Mouse (Mus musculus) neural tube, embryonic 15.5 days (tissue): ENCODE results near the gene Runx2. TPM values are rescaled to one million over a fixed set of nuclear protein-coding genes. Genes with fewer than 3 reads are reported as not detected.
A peak's percentile ranks its signal among the peaks of the same experiment; 100 is the strongest.

ENCODE experiments used
- ATAC-seq: fragments of 200-750 bp; cut with Nextera tagmentation; 2 replicates; pipeline ENCODE4 v1.8.0; 2017; ENCODE audit warnings: mild to moderate bottlenecking, moderate TSS enrichment, moderate library complexity; ENCODE audit not compliant: low FRiP score
- H3K27ac ChIP-seq: fragments of 300-500 bp; sonication (generic); replicated peaks from 2 replicates; pipeline ENCODE4 v1.5.1; 2015; ENCODE audit warnings: mild to moderate bottlenecking, inconsistent platforms
- H3K27me3 ChIP-seq: fragments of 300-500 bp; sonication (generic); replicated peaks from 2 replicates; pipeline ENCODE4 v1.6.1; 2015; ENCODE audit warnings: inconsistent platforms
- H3K36me3 ChIP-seq: fragments of 300-500 bp; sonication (generic); 2 replicates; pipeline ENCODE4 v1.6.1; 2015; ENCODE audit warnings: inconsistent platforms
- H3K4me1 ChIP-seq: fragments of 300-500 bp; sonication (generic); 2 replicates; pipeline ENCODE4 v1.6.1; 2015; ENCODE audit warnings: inconsistent platforms
- H3K4me2 ChIP-seq: fragments of 300-500 bp; sonication (generic); 2 replicates; pipeline ENCODE4 v1.6.1; 2015; ENCODE audit warnings: inconsistent platforms, mild to moderate bottlenecking, moderate library complexity
- H3K4me3 ChIP-seq: fragments of 300-500 bp; sonication (generic); replicated peaks from 2 replicates; pipeline ENCODE4 v1.5.1; 2015; ENCODE audit warnings: mild to moderate bottlenecking, inconsistent platforms
- H3K9ac ChIP-seq: fragments of 300-500 bp; sonication (generic); replicated peaks from 2 replicates; pipeline ENCODE4 v1.6.1; 2015; ENCODE audit warnings: mild to moderate bottlenecking, inconsistent platforms
- H3K9me3 ChIP-seq: fragments of 300-500 bp; sonication (generic); replicated peaks from 2 replicates; pipeline ENCODE4 v1.6.1; 2016; ENCODE audit warnings: inconsistent platforms
- WGBS: fragments of 180-500 bp; shearing (Covaris S2); methylation state at CpG from one replicate; pipeline ENCODE4 v1.1.7; 2015; ENCODE audit warnings: mixed read lengths; 5-methylcytosine and 5-hydroxymethylcytosine counted together
- polyA plus RNA-seq: library from polyadenylated mRNA; unstranded; fragments of >200 nt; fragmentation: Nextera tagmentation; extraction: Ambion mirVana; gene quantifications from 2 replicates; pipeline ENCODE4 v1.2.1, GENCODE M21; 2015

The Runx2 gene
- polyA plus RNA-seq = 0.68 and 1.3 TPM in 2 replicates

DNA sequence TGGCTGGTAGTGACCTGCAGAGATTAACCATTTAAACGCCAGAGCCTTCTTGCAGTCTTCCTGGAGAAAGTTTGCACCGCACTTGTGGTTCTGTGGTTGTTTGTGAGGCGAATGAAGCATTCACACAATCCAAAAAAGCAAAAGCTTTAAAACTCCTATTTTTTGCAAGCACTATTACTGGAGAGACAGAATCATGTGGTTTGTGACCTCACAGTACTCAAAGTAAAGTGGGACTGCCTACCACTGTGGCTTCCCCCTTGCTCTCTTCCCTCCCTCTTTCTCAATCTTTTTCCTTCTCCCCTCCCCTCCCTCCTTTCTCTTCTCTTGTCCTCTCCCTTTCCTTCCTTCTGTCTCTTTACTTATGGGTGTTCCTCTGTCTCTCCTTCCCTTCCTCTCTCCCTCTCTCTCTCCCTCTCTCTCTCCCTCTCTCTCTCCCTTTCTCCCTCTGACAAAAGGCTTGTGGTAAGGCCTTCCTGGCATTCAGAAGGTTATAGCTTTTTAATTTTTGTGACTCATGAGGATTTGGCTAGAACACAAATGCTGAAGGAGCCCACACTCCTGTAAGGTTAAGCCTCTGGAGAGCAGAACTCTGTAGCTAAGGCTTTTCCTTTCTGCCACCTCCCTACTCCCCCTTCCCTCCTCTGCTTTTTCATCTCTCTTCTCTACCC, at the start of gene Runx2:
Gene Runx2, minus strand, starts transcription at position 290 of the 668 bp plus-strand sequence.
- peak within 1 kb of the TSS; percentile 25 for H3K4me2 ChIP-seq
- no peaks in the 10 kb centered on the region for H3K27me3 ChIP-seq
- no peak for ATAC-seq
- H3K4me1 ChIP-seq = peaks cover 10% of the 10 kb centered on the region
- no peak within 1 kb of the TSS for H3K9ac ChIP-seq
- WGBS = 38% methylated on average over 3 of the region's 3 CpGs
- H3K4me3 ChIP-seq = no peak within 1 kb of the TSS
- H3K36me3 ChIP-seq = no peaks in the 10 kb centered on the region
- H3K9me3 ChIP-seq = no peaks in the 10 kb centered on the region
- H3K27ac ChIP-seq = no peak within 1 kb of the TSS

DNA sequence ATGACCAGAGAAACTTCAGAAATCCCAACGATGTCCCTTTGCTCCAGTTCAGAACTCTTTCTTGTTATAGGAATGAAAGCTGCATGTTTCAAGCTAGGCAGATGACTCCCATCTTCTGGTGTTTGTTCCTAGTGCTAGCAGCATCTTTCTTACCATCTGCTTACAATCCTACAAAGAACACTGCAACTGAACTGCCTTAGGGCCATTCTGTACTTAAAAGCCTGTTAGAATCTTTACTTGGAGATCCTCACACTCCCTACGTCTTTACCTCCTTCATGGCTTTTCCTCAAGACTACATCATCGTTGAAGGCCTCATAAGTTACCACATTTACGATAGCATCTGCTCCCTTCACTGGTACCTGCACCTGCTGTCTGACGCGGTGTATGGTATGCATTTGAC, 48.6 kb upstream of the Runx2 start:
- Histone ChIP-seq H3K4me3 (no peak overlapping the region), H3K36me3 (no peaks in the 10 kb centered on the region)

GRCm38 (mm10) chr17:44842184-44842583, 27.6 kb upstream of the Runx2 start:
- Histone ChIP-seq H3K9ac (no peak overlapping the region), H3K4me1 (no peaks in the 10 kb centered on the region), H3K4me3 (no peak overlapping the region), H3K9me3 (no peaks in the 10 kb centered on the region), H3K27me3 (no peaks in the 10 kb centered on the region), H3K27ac (no peak overlapping the region), H3K36me3 (no peaks in the 10 kb centered on the region), H3K4me2 (no peak overlapping the region)
- no peak for ATAC-seq
- 87% methylated on average over 4 of the region's 4 CpGs for WGBS

More for the DNA sequence above, 48.6 kb upstream of the Runx2 start:
- Histone ChIP-seq H3K4me1 (no peaks in the 10 kb centered on the region), H3K27ac (no peak overlapping the region), H3K4me2 (no peak overlapping the region), H3K9me3 (no peaks in the 10 kb centered on the region), H3K9ac (no peak overlapping the region), H3K27me3 (no peaks in the 10 kb centered on the region)
- 96% methylated on average over 6 of the region's 6 CpGs for WGBS
- no peak for ATAC-seq

- no peak overlapping the region for H3K27ac ChIP-seq
- no peak overlapping the region for H3K4me2 ChIP-seq
- H3K4me3 ChIP-seq = no peak overlapping the region
- no peaks in the 10 kb centered on the region for H3K4me1 ChIP-seq
- H3K36me3 ChIP-seq = no peaks in the 10 kb centered on the region
- no peak overlapping the region for H3K9ac ChIP-seq
- no peaks in the 10 kb centered on the region for H3K9me3 ChIP-seq
- no peak for ATAC-seq
- 90% methylated on average over 1 of the region's 1 CpGs for WGBS
- no peaks in the 10 kb centered on the region for H3K27me3 ChIP-seq
These were observed 16.6 kb upstream of the Runx2 start for GRCm38 (mm10) chr17:44831201-44831600.

- no peak overlapping the region for H3K9ac ChIP-seq
- H3K4me1 ChIP-seq = no peaks in the 10 kb centered on the region
- no peaks in the 10 kb centered on the region for H3K27me3 ChIP-seq
- H3K9me3 ChIP-seq = no peaks in the 10 kb centered on the region
- H3K4me2 ChIP-seq = no peak overlapping the region
- H3K36me3 ChIP-seq = no peaks in the 10 kb centered on the region
- 91% methylated on average over 3 of the region's 3 CpGs for WGBS
- no peak overlapping the region for H3K4me3 ChIP-seq
- ATAC-seq = no peak
- no peak overlapping the region for H3K27ac ChIP-seq
These were observed 15.0 kb upstream of the Runx2 start for GRCm38 (mm10) chr17:44829587-44829986.

GRCm38 (mm10) chr17:44827964-44828363, 13.4 kb upstream of the Runx2 start:
- no peaks in the 10 kb centered on the region for H3K27me3 ChIP-seq
- H3K9ac ChIP-seq = no peak overlapping the region
- 93% methylated on average over 4 of the region's 4 CpGs for WGBS
- H3K36me3 ChIP-seq = no peaks in the 10 kb centered on the region
- no peak overlapping the region for H3K4me3 ChIP-seq
- no peaks in the 10 kb centered on the region for H3K4me1 ChIP-seq
- H3K9me3 ChIP-seq = no peaks in the 10 kb centered on the region
- no peak for ATAC-seq
- H3K4me2 ChIP-seq = no peak overlapping the region
- H3K27ac ChIP-seq = no peak overlapping the region

DNA sequence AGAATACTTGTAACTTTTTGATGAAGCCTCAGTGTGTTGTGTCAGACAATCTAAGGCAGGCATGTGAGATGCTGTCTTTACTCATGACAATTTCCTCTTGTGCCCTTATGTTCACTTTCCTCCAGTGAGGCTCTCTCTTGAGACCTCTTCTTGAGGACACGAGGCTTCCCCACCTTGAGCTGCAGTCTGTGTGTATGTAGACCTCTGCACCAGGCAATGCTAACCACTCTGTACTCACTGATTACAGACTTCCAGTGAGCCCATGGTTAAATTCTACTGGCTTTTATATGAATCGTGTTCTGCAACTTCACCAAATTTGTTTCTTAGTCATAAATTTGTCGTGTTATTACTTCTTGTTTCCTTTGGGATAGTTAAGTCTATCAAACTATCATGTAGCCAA, 12.5 kb upstream of the Runx2 start:
- no peaks in the 10 kb centered on the region for H3K27me3 ChIP-seq
- no peak overlapping the region for H3K4me3 ChIP-seq
- H3K4me2 ChIP-seq = no peak overlapping the region
- 78% methylated on average over 3 of the region's 3 CpGs for WGBS
- H3K4me1 ChIP-seq = no peaks in the 10 kb centered on the region
- no peak overlapping the region for H3K27ac ChIP-seq
- no peak for ATAC-seq
- H3K9me3 ChIP-seq = no peaks in the 10 kb centered on the region
- H3K9ac ChIP-seq = no peak overlapping the region
- H3K36me3 ChIP-seq = no peaks in the 10 kb centered on the region

GRCm38 (mm10) chr17:44821940-44822339, 7.3 kb upstream of the Runx2 start:
- Histone ChIP-seq H3K4me3 (no peak overlapping the region), H3K9me3 (no peaks in the 10 kb centered on the region), H3K27ac (no peak overlapping the region), H3K4me2 (no peak overlapping the region), H3K9ac (no peak overlapping the region), H3K36me3 (no peaks in the 10 kb centered on the region), H3K4me1 (no peaks in the 10 kb centered on the region), H3K27me3 (no peaks in the 10 kb centered on the region)
- WGBS = 92% methylated on average over 5 of the region's 5 CpGs
- ATAC-seq = no peak

DNA sequence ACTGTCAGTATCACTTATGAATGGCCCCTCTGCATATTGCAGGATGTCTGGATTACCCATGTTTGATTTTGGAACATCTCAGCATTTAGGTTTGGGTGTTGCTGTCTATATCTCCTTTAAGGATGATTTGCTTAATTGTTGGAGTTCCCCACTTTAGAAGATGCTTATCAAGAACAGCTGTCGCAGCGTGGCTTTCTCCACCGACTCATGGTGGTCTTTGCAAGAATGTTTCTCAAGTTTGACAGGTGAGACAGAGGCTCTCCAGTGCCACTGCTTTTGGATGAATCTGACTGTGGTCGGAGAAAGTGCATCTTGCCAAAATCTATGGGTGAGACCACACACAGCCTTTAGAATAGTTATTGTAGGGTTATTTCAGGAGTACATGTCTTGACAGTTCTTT, 5.2 kb upstream of the Runx2 start:
- H3K4me2 ChIP-seq = no peak overlapping the region
- H3K4me1 ChIP-seq = peaks cover 5% of the 10 kb centered on the region
- no peak overlapping the region for H3K4me3 ChIP-seq
- no peaks in the 10 kb centered on the region for H3K9me3 ChIP-seq
- no peaks in the 10 kb centered on the region for H3K36me3 ChIP-seq
- H3K27ac ChIP-seq = no peak overlapping the region
- H3K9ac ChIP-seq = no peak overlapping the region
- 81% methylated on average over 4 of the region's 4 CpGs for WGBS
- no peak for ATAC-seq
- no peaks in the 10 kb centered on the region for H3K27me3 ChIP-seq

- ATAC-seq = no peak
- Histone ChIP-seq H3K4me3 (no peak overlapping the region), H3K36me3 (no peaks in the 10 kb centered on the region), H3K4me1 (peaks cover 10% of the 10 kb centered on the region), H3K9ac (no peak overlapping the region), H3K9me3 (no peaks in the 10 kb centered on the region), H3K4me2 (no peak overlapping the region), H3K27me3 (no peaks in the 10 kb centered on the region), H3K27ac (no peak overlapping the region)
- 84% methylated on average over 2 of the region's 2 CpGs for WGBS
These were observed 4.2 kb upstream of the Runx2 start for GRCm38 (mm10) chr17:44818825-44819224.

- 76% methylated on average over 1 of the region's 1 CpGs for WGBS
- ATAC-seq = no peak
- Histone ChIP-seq H3K27me3 (no peaks in the 10 kb centered on the region), H3K36me3 (no peaks in the 10 kb centered on the region), H3K4me2 (no peak overlapping the region), H3K9ac (no peak overlapping the region), H3K4me3 (no peak overlapping the region), H3K9me3 (no peaks in the 10 kb centered on the region), H3K4me1 (no peaks in the 10 kb centered on the region), H3K27ac (no peak overlapping the region)
These were observed 7.6 kb downstream of the Runx2 start for GRCm38 (mm10) chr17:44807031-44807430.

- no peaks in the 10 kb centered on the region for H3K4me1 ChIP-seq
- no peak overlapping the region for H3K27ac ChIP-seq
- no peak overlapping the region for H3K4me2 ChIP-seq
- H3K4me3 ChIP-seq = no peak overlapping the region
- WGBS = 61% methylated on average over 3 of the region's 3 CpGs
- ATAC-seq = no peak
- no peak overlapping the region for H3K9ac ChIP-seq
- no peaks in the 10 kb centered on the region for H3K36me3 ChIP-seq
- H3K27me3 ChIP-seq = no peaks in the 10 kb centered on the region
- H3K9me3 ChIP-seq = no peaks in the 10 kb centered on the region
These were observed 17.3 kb downstream of the Runx2 start for GRCm38 (mm10) chr17:44797331-44797730.
